Mouse (Mus musculus): ENCODE measurements at regions not wholly inside any gene's neighbourhood (a gene's known extent, or its start where the extent isn't known, plus 50 kb on each side); places are given as distances from the start of the nearest gene placed in this dataset.
A peak's percentile ranks its signal among the peaks of the same experiment; 100 is the strongest.

- peak; percentile 2 to 5 for DNase-seq (ENCODE audit: extremely low spot score in 1 of 2, low spot score in 1 of 2)
Observed at GRCm38 (mm10) chr3:56302346-56303185, 119.1 kb upstream of the Nbea start.

GRCm38 (mm10) chr3:56300769-56301168 lies 117.3 kb upstream of the Nbea start:
- peak; percentile 14 to 47 for DNase-seq (ENCODE audit: extremely low spot score in 1 of 2, low spot score in 1 of 2)

- no peak for DNase-seq (ENCODE audit: extremely low spot score in 1 of 2, low spot score in 1 of 2)
Observed at GRCm38 (mm10) chr3:56295578-56295977, 112.1 kb upstream of the Nbea start.

GRCm38 (mm10) chr3:56281507-56281906 lies 98.0 kb upstream of the Nbea start:
- no peak for DNase-seq (ENCODE audit: extremely low spot score in 1 of 2, low spot score in 1 of 2)

- DNase-seq (ENCODE audit: extremely low spot score in 1 of 2, low spot score in 1 of 2) = no peak
Observed at GRCm38 (mm10) chr3:56280330-56280957, 96.9 kb upstream of the Nbea start.

GRCm38 (mm10) chr3:56272587-56272986 lies 89.1 kb upstream of the Nbea start:
- no peak for DNase-seq (ENCODE audit: extremely low spot score in 1 of 2, low spot score in 1 of 2)

GRCm38 (mm10) chr3:56270241-56270830 lies 86.8 kb upstream of the Nbea start:
- DNase-seq (ENCODE audit: extremely low spot score in 1 of 2, low spot score in 1 of 2) = peak; percentile 7 to 39

GRCm38 (mm10) chr3:56261800-56262561 lies 78.5 kb upstream of the Nbea start:
- no peak for DNase-seq (ENCODE audit: extremely low spot score in 1 of 2, low spot score in 1 of 2)

GRCm38 (mm10) chr3:56256271-56256670 lies 72.8 kb upstream of the Nbea start:
- DNase-seq (ENCODE audit: extremely low spot score in 1 of 2, low spot score in 1 of 2) = no peak

- no peak for DNase-seq (ENCODE audit: extremely low spot score in 1 of 2, low spot score in 1 of 2)
Observed at GRCm38 (mm10) chr3:56244370-56244769, 60.9 kb upstream of the Nbea start.

- DNase-seq (ENCODE audit: extremely low spot score in 1 of 2, low spot score in 1 of 2) = no peak
Observed at GRCm38 (mm10) chr3:56238228-56238627, 54.7 kb upstream of the Nbea start.

- DNase-seq (ENCODE audit: extremely low spot score in 1 of 2, low spot score in 1 of 2) = no peak
Observed at GRCm38 (mm10) chr3:56236163-56236562, 52.7 kb upstream of the Nbea start.
